Mouse (Mus musculus): ENCODE data around the gene Cdkl3. TPM values are rescaled to one million over a fixed set of nuclear protein-coding genes. Genes with fewer than 3 reads are reported as not detected.

Gene Cdkl3
- polyA plus RNA-seq, 2 experiments = 0.75 to 0.81 TPM

DNA sequence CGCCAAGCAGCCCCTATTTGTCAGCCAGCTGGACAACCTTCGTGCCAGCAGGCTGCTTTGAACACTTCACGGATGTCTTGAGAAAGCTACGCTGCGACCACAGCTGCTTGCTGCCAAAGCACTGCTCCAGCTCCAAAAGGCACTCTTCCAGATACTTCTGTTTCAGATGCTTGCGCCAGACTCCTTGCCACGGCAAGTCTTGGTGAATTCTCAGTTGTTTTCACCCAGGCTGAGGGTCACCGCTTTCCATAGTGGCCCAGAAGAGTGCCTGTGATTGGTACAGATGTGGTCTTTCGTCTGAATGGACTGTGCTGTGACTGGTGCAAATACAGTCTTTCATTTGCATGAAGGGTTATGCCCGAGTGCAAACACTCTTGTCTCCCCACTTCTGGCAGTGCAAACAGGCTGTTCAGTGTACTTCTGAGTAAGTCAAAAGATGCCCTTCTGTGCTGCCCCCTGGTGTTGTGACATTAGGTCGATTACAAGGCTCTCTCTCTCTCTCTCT lies 43.0 kb upstream of the Cdkl3 start:
- 63% methylated on average over 11 of the region's 11 CpGs for WGBS (ENCODE audit: insufficient replicate concordance)
- TF ChIP-seq CTCF (IDR thresholded peaks at IDR 0.05; ENCODE audit: low read depth) = no peak
- no peak for TF ChIP-seq EP300 (IDR thresholded peaks at IDR 0.05; ENCODE audit: low read depth)
- Histone ChIP-seq H3K9ac (replicated peaks) (no peak overlapping the region), H3K4me1 (replicated peaks; ENCODE audit: control insufficient read depth in 2 of 2, insufficient read depth in 2 of 2, low read length in 1 of 2) (no peaks in the 10 kb centered on the region), H3K4me3 (ENCODE audit: insufficient read depth in 1 of 2, low read depth in 2 of 2, low read length in 2 of 2) (no peak overlapping the region), H3K9me3 (ENCODE audit: control insufficient read depth, low read length) (no peaks in the 10 kb centered on the region), H3K27me3 (ENCODE audit: control insufficient read depth, insufficient read depth, low read length) (no peaks in the 10 kb centered on the region), H3K27ac (no peak overlapping the region), H3K4me2 (ENCODE audit: low read depth) (no peak overlapping the region), H3K36me3 (replicated peaks; ENCODE audit: control insufficient read depth, insufficient read depth, low read depth) (no peaks in the 10 kb centered on the region)
- ATAC-seq (ENCODE audit: insufficient read depth) (no peak), DNase-seq (ENCODE audit: low read depth in 3 of 3, low spot score in 3 of 3) (no peak)

DNA sequence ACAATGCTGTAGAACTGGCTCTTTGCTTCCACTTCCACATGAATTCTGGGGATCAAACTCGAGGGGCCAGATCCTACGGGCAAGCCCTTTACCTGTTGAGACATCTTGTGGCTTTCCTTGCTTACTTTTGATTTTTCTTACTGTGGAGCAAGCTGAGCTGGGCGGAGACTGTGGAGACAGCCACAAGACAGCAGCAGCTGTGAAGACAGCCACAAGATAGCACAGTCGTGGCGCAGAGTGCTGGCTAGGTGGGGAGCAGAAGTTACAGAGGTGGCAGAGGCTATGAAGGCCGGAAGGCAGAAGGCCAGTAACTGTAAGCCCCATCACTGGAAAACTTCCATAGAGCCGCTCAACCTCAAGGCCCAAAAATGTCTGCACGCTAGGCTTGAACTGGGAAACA lies 42.3 kb upstream of the Cdkl3 start:
- no peaks in the 10 kb centered on the region for H3K4me1 ChIP-seq (replicated peaks; ENCODE audit: control insufficient read depth in 2 of 2, insufficient read depth in 2 of 2, low read length in 1 of 2)
- no peaks in the 10 kb centered on the region for H3K36me3 ChIP-seq (replicated peaks; ENCODE audit: control insufficient read depth, insufficient read depth, low read depth)
- H3K27me3 ChIP-seq (ENCODE audit: control insufficient read depth, insufficient read depth, low read length) = no peaks in the 10 kb centered on the region
- no peak overlapping the region for H3K27ac ChIP-seq
- H3K4me3 ChIP-seq (ENCODE audit: insufficient read depth in 1 of 2, low read depth in 2 of 2, low read length in 2 of 2) = no peak overlapping the region
- H3K9ac ChIP-seq (replicated peaks) = no peak overlapping the region
- DNase-seq (ENCODE audit: low read depth in 3 of 3, low spot score in 3 of 3) (no peak), ATAC-seq (ENCODE audit: insufficient read depth) (no peak)
- H3K9me3 ChIP-seq (ENCODE audit: control insufficient read depth, low read length) = no peaks in the 10 kb centered on the region
- TF ChIP-seq EP300 (IDR thresholded peaks at IDR 0.05; ENCODE audit: low read depth) (no peak), CTCF (IDR thresholded peaks at IDR 0.05; ENCODE audit: low read depth) (no peak)
- WGBS (ENCODE audit: insufficient replicate concordance) = 44% methylated on average over 8 of the region's 8 CpGs
- H3K4me2 ChIP-seq (ENCODE audit: low read depth) = no peak overlapping the region

GRCm38 (mm10) chr11:51962277-51962676 lies 41.7 kb upstream of the Cdkl3 start:
- H3K9me3 ChIP-seq (ENCODE audit: control insufficient read depth, low read length) = no peaks in the 10 kb centered on the region
- H3K36me3 ChIP-seq (replicated peaks; ENCODE audit: control insufficient read depth, insufficient read depth, low read depth) = no peaks in the 10 kb centered on the region
- no peak overlapping the region for H3K4me3 ChIP-seq (ENCODE audit: insufficient read depth in 1 of 2, low read depth in 2 of 2, low read length in 2 of 2)
- no peak overlapping the region for H3K4me2 ChIP-seq (ENCODE audit: low read depth)
- no peak overlapping the region for H3K9ac ChIP-seq (replicated peaks)
- no peaks in the 10 kb centered on the region for H3K27me3 ChIP-seq (ENCODE audit: control insufficient read depth, insufficient read depth, low read length)
- DNase-seq (ENCODE audit: low read depth in 3 of 3, low spot score in 3 of 3) (no peak), ATAC-seq (ENCODE audit: insufficient read depth) (no peak)
- TF ChIP-seq CTCF (IDR thresholded peaks at IDR 0.05; ENCODE audit: low read depth) (no peak), EP300 (IDR thresholded peaks at IDR 0.05; ENCODE audit: low read depth) (no peak)
- no peak overlapping the region for H3K27ac ChIP-seq
- 70% methylated on average over 7 of the region's 7 CpGs for WGBS (ENCODE audit: insufficient replicate concordance)
- H3K4me1 ChIP-seq (replicated peaks; ENCODE audit: control insufficient read depth in 2 of 2, insufficient read depth in 2 of 2, low read length in 1 of 2) = peaks cover 3% of the 10 kb centered on the region in 2 experiments; a peak in 2 of 4 replicates

DNA sequence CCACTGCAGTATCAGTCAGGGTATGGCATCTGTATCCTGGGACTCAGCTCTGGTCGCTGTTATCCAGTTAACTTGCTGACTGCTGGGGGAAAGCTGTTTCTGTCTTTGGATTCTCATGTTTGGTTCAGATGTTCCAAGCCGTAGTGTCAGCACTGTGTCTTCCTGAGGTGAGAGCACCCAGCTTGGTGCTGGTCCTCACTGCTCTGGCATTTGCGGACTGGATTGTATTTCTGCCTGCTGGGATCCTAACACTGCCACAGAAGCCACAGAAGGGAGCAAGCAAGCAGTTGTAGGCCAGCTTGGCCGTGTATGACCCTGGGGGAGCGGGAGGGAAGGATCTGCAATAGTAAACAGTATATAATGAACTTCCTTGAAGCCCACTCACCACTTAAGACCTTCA lies 37.4 kb upstream of the Cdkl3 start:
- no peak overlapping the region for H3K27ac ChIP-seq
- DNase-seq (ENCODE audit: low read depth in 3 of 3, low spot score in 3 of 3) (no peak), ATAC-seq (ENCODE audit: insufficient read depth) (no peak)
- H3K27me3 ChIP-seq (ENCODE audit: control insufficient read depth, insufficient read depth, low read length) = no peaks in the 10 kb centered on the region
- H3K9ac ChIP-seq (replicated peaks) = no peak overlapping the region
- no peaks in the 10 kb centered on the region for H3K9me3 ChIP-seq (ENCODE audit: control insufficient read depth, low read length)
- 70% methylated on average over 5 of the region's 5 CpGs for WGBS (ENCODE audit: insufficient replicate concordance)
- no peak overlapping the region for H3K4me3 ChIP-seq (ENCODE audit: insufficient read depth in 1 of 2, low read depth in 2 of 2, low read length in 2 of 2)
- H3K4me1 ChIP-seq (replicated peaks; ENCODE audit: control insufficient read depth in 2 of 2, insufficient read depth in 2 of 2, low read length in 1 of 2) = peaks cover 5 to 13% of the 10 kb centered on the region in 2 experiments; a peak in 3 of 4 replicates
- TF ChIP-seq CTCF (IDR thresholded peaks at IDR 0.05; ENCODE audit: low read depth) = no peak
- no peak for TF ChIP-seq EP300 (IDR thresholded peaks at IDR 0.05; ENCODE audit: low read depth)
- H3K4me2 ChIP-seq (ENCODE audit: low read depth) = no peak overlapping the region
- peaks cover 14% of the 10 kb centered on the region for H3K36me3 ChIP-seq (replicated peaks; ENCODE audit: control insufficient read depth, insufficient read depth, low read depth)

DNA sequence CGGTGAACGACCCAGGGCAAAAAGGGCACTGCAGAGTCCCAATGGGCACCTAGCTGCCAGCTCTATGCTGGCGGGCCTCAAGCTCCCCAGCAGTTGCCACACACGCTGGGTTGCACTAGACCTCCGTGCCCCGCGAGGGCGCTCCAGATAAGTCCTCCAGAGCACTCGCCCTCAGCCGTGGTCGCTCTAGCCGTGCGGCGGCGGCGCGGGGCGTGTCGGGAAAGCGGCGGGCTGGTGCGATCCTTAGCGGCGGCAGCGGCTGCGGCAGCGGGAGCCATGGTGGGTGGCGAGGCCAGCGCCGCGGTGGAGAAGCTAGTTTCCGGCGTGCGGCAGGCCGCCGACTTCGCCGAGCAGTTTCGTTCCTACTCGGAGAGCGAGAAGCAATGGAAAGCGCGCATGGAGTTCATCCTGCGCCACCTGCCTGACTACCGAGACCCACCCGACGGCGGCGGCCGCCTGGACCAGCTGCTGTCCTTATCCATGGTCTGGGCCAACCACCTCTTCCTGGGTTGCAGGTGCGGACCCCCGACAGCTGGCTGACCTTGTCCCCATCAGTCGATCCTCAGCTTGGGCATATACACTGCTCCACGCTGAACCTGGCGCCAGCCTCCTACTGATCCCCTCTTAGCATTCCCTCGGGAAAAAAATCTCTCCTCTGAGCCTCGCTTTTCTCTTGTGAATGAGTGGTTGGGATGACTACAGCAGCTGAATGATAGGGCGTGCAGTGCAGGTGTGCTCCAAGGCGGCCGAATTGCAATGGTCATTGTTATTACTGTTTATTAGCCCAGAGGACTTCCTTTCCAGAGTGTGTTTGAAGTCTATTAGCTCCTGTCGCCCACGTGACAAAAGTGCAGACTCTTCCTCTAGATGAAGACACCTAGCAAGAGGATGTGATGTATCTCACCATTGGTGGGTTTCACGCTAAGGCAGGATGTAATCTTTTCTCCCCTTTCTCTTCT lies 36.3 kb upstream of the Cdkl3 start, which contains the start of gene Cdkn2aipnl:
Gene Cdkn2aipnl, plus strand, starts transcription at position 219 of the 959 bp plus-strand sequence.
- DNase-seq (ENCODE audit: low read depth in 3 of 3, low spot score in 3 of 3) (peak; percentile 87 to 91 (median 88)), ATAC-seq (ENCODE audit: insufficient read depth) (peak; percentile 93)
- H3K27ac ChIP-seq = peak within 1 kb of the TSS; percentile 14; the same call in 1 of the 2 replicates
- TF ChIP-seq CTCF (IDR thresholded peaks at IDR 0.05; ENCODE audit: low read depth) = peak; percentile 93
- TF ChIP-seq EP300 (IDR thresholded peaks at IDR 0.05; ENCODE audit: low read depth) = no peak
- peak within 1 kb of the TSS; percentile 89 for H3K4me2 ChIP-seq (ENCODE audit: low read depth)
- H3K36me3 ChIP-seq (replicated peaks; ENCODE audit: control insufficient read depth, insufficient read depth, low read depth) = peaks cover 24% of the 10 kb centered on the region
- 1% methylated on average over 63 of the region's 63 CpGs for WGBS (ENCODE audit: insufficient replicate concordance)
- peak within 1 kb of the TSS; percentile 75 for H3K9ac ChIP-seq (replicated peaks)
- H3K4me1 ChIP-seq (replicated peaks; ENCODE audit: control insufficient read depth in 2 of 2, insufficient read depth in 2 of 2, low read length in 1 of 2) = peaks cover 5 to 13% of the 10 kb centered on the region in 2 experiments; a peak in 3 of 4 replicates
- H3K4me3 ChIP-seq (ENCODE audit: insufficient read depth in 1 of 2, low read depth in 2 of 2, low read length in 2 of 2) = peak within 1 kb of the TSS; percentile 66 to 68
- no peaks in the 10 kb centered on the region for H3K9me3 ChIP-seq (ENCODE audit: control insufficient read depth, low read length)
- no peaks in the 10 kb centered on the region for H3K27me3 ChIP-seq (ENCODE audit: control insufficient read depth, insufficient read depth, low read length)

All from liver, embryonic 14.5 days (tissue).